Mouse (Mus musculus) activated CD4-positive, CD25-positive, alpha-beta regulatory T cell, adult 4 months (primary cell): ENCODE results near the gene Eif3b. TPM values are rescaled to one million over a fixed set of nuclear protein-coding genes. Genes with fewer than 3 reads are reported as not detected.
"Not testable (repeated sequence)": the region's sequence is repeated elsewhere in the genome, so short reads cannot be mapped to it uniquely, and the experiment has no call there.

Experiments
- ATAC-seq: one replicate; pipeline ENCODE4 v1.8.0; 2017
- polyA plus RNA-seq, 2 experiments: library from polyadenylated mRNA; unstranded; fragments of 100-300 nt; shearing (Covaris generic); gene quantifications; one replicate each; pipeline ENCODE4 v1.2.1; 2017

The Eif3b gene
- polyA plus RNA-seq, 2 experiments from 2014 or later, result 28.6 to 32.4 TPM

- ATAC-seq, result no peak
Measured at GRCm38 (mm10) chr5:140396166-140396940, 22.8 kb upstream of the Eif3b start.

- ATAC-seq, result no peak
Measured at GRCm38 (mm10) chr5:140402640-140403270, 16.4 kb upstream of the Eif3b start.

GRCm38 (mm10) chr5:140405126-140405525 is 14.0 kb upstream of the Eif3b start:
- no peak for ATAC-seq

- ATAC-seq, result no peak
Measured at GRCm38 (mm10) chr5:140406666-140407065, 12.5 kb upstream of the Eif3b start.

GRCm38 (mm10) chr5:140408801-140409200 is 10.3 kb upstream of the Eif3b start:
- no peak for ATAC-seq

- no peak for ATAC-seq
Measured at GRCm38 (mm10) chr5:140411339-140411738, 7.8 kb upstream of the Eif3b start.

- no peak for ATAC-seq
Measured at GRCm38 (mm10) chr5:140414647-140415046, 4.5 kb upstream of the Eif3b start.

- ATAC-seq, result no peak
Measured at GRCm38 (mm10) chr5:140418106-140418488, 1.0 kb upstream of the Eif3b start.

GRCm38 (mm10) chr5:140419442-140420080 is 433 bp downstream of the Eif3b start:
- ATAC-seq, result no peak

- no peak for ATAC-seq
Measured at GRCm38 (mm10) chr5:140420616-140421015, 1.5 kb downstream of the Eif3b start.

- no peak for ATAC-seq
Measured at GRCm38 (mm10) chr5:140425016-140425783, 6.1 kb downstream of the Eif3b start.

- ATAC-seq, result not testable (repeated sequence)
Measured at GRCm38 (mm10) chr5:140439117-140439516, 20.0 kb downstream of the Eif3b start.

- no peak for ATAC-seq
Measured at GRCm38 (mm10) chr5:140441406-140441805, 22.3 kb downstream of the Eif3b start.

GRCm38 (mm10) chr5:140444012-140444411 is 24.9 kb downstream of the Eif3b start:
- ATAC-seq, result no peak

GRCm38 (mm10) chr5:140445345-140445744 is 26.2 kb downstream of the Eif3b start, which contains the start of gene Gm4869:
Gene Gm4869, plus strand, starts transcription at chr5:140445645.
- ATAC-seq, result no peak

- ATAC-seq, result no peak
Measured at GRCm38 (mm10) chr5:140446054-140446453, 26.9 kb downstream of the Eif3b start.

- ATAC-seq, result no peak
Measured at GRCm38 (mm10) chr5:140454488-140454887, 35.4 kb downstream of the Eif3b start.

GRCm38 (mm10) chr5:140455466-140455865 is 36.3 kb downstream of the Eif3b start:
- no peak for ATAC-seq

- no peak for ATAC-seq
Measured at GRCm38 (mm10) chr5:140461476-140461875, 42.3 kb downstream of the Eif3b start.

GRCm38 (mm10) chr5:140463151-140463550 is 44.0 kb downstream of the Eif3b start:
- not testable (repeated sequence) for ATAC-seq

- ATAC-seq, result no peak
Measured at GRCm38 (mm10) chr5:140464943-140465342, 45.8 kb downstream of the Eif3b start.

- ATAC-seq, result no peak
Measured at GRCm38 (mm10) chr5:140472336-140472735, 53.2 kb downstream of the Eif3b start.

GRCm38 (mm10) chr5:140481458-140481857 is 62.3 kb downstream of the Eif3b start:
- ATAC-seq, result no peak
